7 mouse cellular contexts compared by ENCODE assay signal in genomic region chr4:47796977-47797376, GRCm38 (mm10).
"Had no signal": no experiment of that assay in that cellular context is flagged by ENCODE, and none has a peak within 500 bp of the region (broad histone marks: within the 10 kb centered on the region; RNA-seq: fewer than 3 reads in every experiment).

No protein-coding gene starts in this region.

- DNase-seq: liver, postnatal 0 days; lung, adult 2 months; lung, postnatal 14 days; lung, postnatal 36 days; thymus, adult 2 months; thymus, postnatal 25 days; thymus, postnatal 4 days had no signal
